Mouse (Mus musculus): ENCODE data around the gene Tbcb.
A peak's percentile ranks its signal among the peaks of the same experiment; 100 is the strongest.
"Not testable (repeated sequence)": the region's sequence is repeated elsewhere in the genome, so short reads cannot be mapped to it uniquely, and the experiment has no call there.

The Tbcb gene

GRCm38 (mm10) chr7:30222205-30222604 is 9.9 kb downstream of the Tbcb start:
- DNase-seq (ENCODE audit: low spot score), result no peak

GRCm38 (mm10) chr7:30221433-30221832 is 10.6 kb downstream of the Tbcb start:
- DNase-seq (ENCODE audit: low spot score), result no peak

- no peak for DNase-seq (ENCODE audit: low spot score)
Observed at GRCm38 (mm10) chr7:30220008-30220356, 12.1 kb downstream of the Tbcb start.

GRCm38 (mm10) chr7:30219293-30220007 is 12.6 kb downstream of the Tbcb start:
- no peak for DNase-seq (ENCODE audit: low spot score)

GRCm38 (mm10) chr7:30217277-30217676 is 14.8 kb downstream of the Tbcb start:
- DNase-seq (ENCODE audit: low spot score), result no peak

GRCm38 (mm10) chr7:30216723-30217151 is 15.3 kb downstream of the Tbcb start:
- DNase-seq (ENCODE audit: low spot score), result no peak

GRCm38 (mm10) chr7:30215875-30216274 is 16.2 kb downstream of the Tbcb start:
- DNase-seq (ENCODE audit: low spot score), result no peak

GRCm38 (mm10) chr7:30213881-30214280 is 18.2 kb downstream of the Tbcb start:
- peak; percentile 77 for DNase-seq (ENCODE audit: low spot score)

- DNase-seq (ENCODE audit: low spot score), result no peak
Observed at GRCm38 (mm10) chr7:30211025-30211424, 21.0 kb downstream of the Tbcb start.

GRCm38 (mm10) chr7:30206364-30206763 is 25.7 kb downstream of the Tbcb start:
- not testable (repeated sequence) for DNase-seq (ENCODE audit: low spot score)

- no peak for DNase-seq (ENCODE audit: low spot score)
Observed at GRCm38 (mm10) chr7:30205383-30205782, 26.7 kb downstream of the Tbcb start.

- peak; percentile 78 for DNase-seq (ENCODE audit: low spot score)
Observed at GRCm38 (mm10) chr7:30204380-30204779, 27.7 kb downstream of the Tbcb start.

- DNase-seq (ENCODE audit: low spot score), result no peak
Observed at GRCm38 (mm10) chr7:30202895-30203690, 29.0 kb downstream of the Tbcb start.

- not testable (repeated sequence) for DNase-seq (ENCODE audit: low spot score)
Observed at GRCm38 (mm10) chr7:30200661-30201060, 31.4 kb downstream of the Tbcb start.

- DNase-seq (ENCODE audit: low spot score), result no peak
Observed at GRCm38 (mm10) chr7:30200200-30200599, 31.9 kb downstream of the Tbcb start.

GRCm38 (mm10) chr7:30199498-30200139 is 32.5 kb downstream of the Tbcb start:
- DNase-seq (ENCODE audit: low spot score), result no peak

GRCm38 (mm10) chr7:30198481-30198971 is 33.5 kb downstream of the Tbcb start, which contains the start of gene Capns1:
TSS of gene Capns1 (minus strand) at chr7:30198811.
- DNase-seq (ENCODE audit: low spot score), result no peak

GRCm38 (mm10) chr7:30197592-30198129 is 34.4 kb downstream of the Tbcb start:
- DNase-seq (ENCODE audit: low spot score), result no peak

GRCm38 (mm10) chr7:30196171-30196570 is 35.9 kb downstream of the Tbcb start:
- no peak for DNase-seq (ENCODE audit: low spot score)

- no peak for DNase-seq (ENCODE audit: low spot score)
Observed at GRCm38 (mm10) chr7:30195461-30195860, 36.6 kb downstream of the Tbcb start.

GRCm38 (mm10) chr7:30194884-30195283 is 37.2 kb downstream of the Tbcb start:
- DNase-seq (ENCODE audit: low spot score), result peak; percentile 93

GRCm38 (mm10) chr7:30194101-30194831 is 37.8 kb downstream of the Tbcb start:
- DNase-seq (ENCODE audit: low spot score), result no peak
